Mouse (Mus musculus): ENCODE measurements around the gene Zfp710. TPM values are rescaled to one million over a fixed set of nuclear protein-coding genes. Genes with fewer than 3 reads are reported as not detected.

The Zfp710 gene
- 4.6 and 6.2 TPM in 2 replicates for polyA plus RNA-seq (2015; fragmentation: Nextera tagmentation; extraction: Ambion mirVana)

GRCm38 (mm10) chr7:80024521-80025390, at the start of gene Zfp710:
Gene Zfp710 (plus strand): TSS chr7:80024814.

GRCm38 (mm10) chr7:80115224-80115590, 90.6 kb downstream of the Zfp710 start, which contains the start of gene Idh2:
Gene Idh2 (minus strand): TSS chr7:80115392.

Other genes with a start within 250 kb of the Zfp710 start
- gene Mesp1, start 231.0 kb upstream of the Zfp710 start, polyA plus RNA-seq (2015; fragmentation: Nextera tagmentation; extraction: Ambion mirVana) = not detected in 2 replicates
- 0.09 and 0.26 TPM in 2 replicates for gene Mesp2, start 214.1 kb upstream of the Zfp710 start, polyA plus RNA-seq (2015; fragmentation: Nextera tagmentation; extraction: Ambion mirVana)
- 13.2 and 15.1 TPM in 2 replicates for gene Anpep, start 163.8 kb upstream of the Zfp710 start, polyA plus RNA-seq (2015; fragmentation: Nextera tagmentation; extraction: Ambion mirVana)
- gene Ap3s2, start 104.2 kb upstream of the Zfp710 start, polyA plus RNA-seq (2015; fragmentation: Nextera tagmentation; extraction: Ambion mirVana) = 15.7 and 19.5 TPM in 2 replicates
- 8.4 and 10.5 TPM in 2 replicates for gene Arpin, start 89.5 kb upstream of the Zfp710 start, polyA plus RNA-seq (2015; fragmentation: Nextera tagmentation; extraction: Ambion mirVana)
- gene Idh2, start 90.6 kb downstream of the Zfp710 start, polyA plus RNA-seq (2015; fragmentation: Nextera tagmentation; extraction: Ambion mirVana) = 691 and 763 TPM in 2 replicates
- gene Sema4b, start 162.0 kb downstream of the Zfp710 start, polyA plus RNA-seq (2015; fragmentation: Nextera tagmentation; extraction: Ambion mirVana) = 3.1 and 4.7 TPM in 2 replicates
- 23.7 and 30.6 TPM in 2 replicates for gene Cib1, start 208.0 kb downstream of the Zfp710 start, polyA plus RNA-seq (2015; fragmentation: Nextera tagmentation; extraction: Ambion mirVana)
- 1.6 and 2.0 TPM in 2 replicates for gene Gdpgp1, start 208.1 kb downstream of the Zfp710 start, polyA plus RNA-seq (2015; fragmentation: Nextera tagmentation; extraction: Ambion mirVana)
- 0.69 and 0.96 TPM in 2 replicates for gene Ttll13, start 221.6 kb downstream of the Zfp710 start, polyA plus RNA-seq (2015; fragmentation: Nextera tagmentation; extraction: Ambion mirVana)
- 36.0 and 36.6 TPM in 2 replicates for gene Ngrn, start 236.4 kb downstream of the Zfp710 start, polyA plus RNA-seq (2015; fragmentation: Nextera tagmentation; extraction: Ambion mirVana)
- gene Vps33b, start 244.8 kb downstream of the Zfp710 start, polyA plus RNA-seq (2015; fragmentation: Nextera tagmentation; extraction: Ambion mirVana) = 3.1 and 3.9 TPM in 2 replicates